Mouse (Mus musculus): ENCODE data around the gene Olfr1046.

DNA sequence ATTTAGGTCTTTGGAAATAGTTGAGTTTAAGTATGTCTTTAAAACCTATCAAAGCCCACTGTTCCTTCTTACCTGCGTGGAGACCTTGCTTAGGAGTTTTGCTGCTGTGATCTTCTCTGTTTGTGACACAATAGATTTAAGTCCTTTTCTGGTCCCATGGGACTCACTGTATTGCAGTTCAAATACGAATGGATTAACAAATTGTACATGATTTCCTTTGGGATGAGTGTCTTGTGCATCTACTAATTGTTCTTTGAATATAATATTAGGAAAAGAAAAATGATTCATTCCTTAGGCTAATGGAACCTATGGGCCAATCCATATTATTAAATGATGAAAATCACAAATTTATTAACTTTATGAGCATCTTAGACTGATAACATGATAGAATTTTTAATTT is at the start of gene Olfr1046:
- no peak for TF ChIP-seq GATA1 (IDR thresholded peaks at IDR 0.05; ENCODE audit: borderline replicate concordance, low read length)
- no peak for TF ChIP-seq FLI1 (IDR thresholded peaks at IDR 0.05; ENCODE audit: low read length)
